Mouse (Mus musculus) lung, postnatal 0 days (tissue): ENCODE data around the gene Rwdd2a. TPM values are rescaled to one million over a fixed set of nuclear protein-coding genes. Genes with fewer than 3 reads are reported as not detected.

Source experiments
- ATAC-seq: fragments of 200-750 bp; cut with Nextera tagmentation; 2 replicates; pipeline ENCODE4 v1.8.0; 2017; ENCODE audit warnings: moderate library complexity
- DNase-seq: peaks from one replicate; pipeline ENCODE4 v3.0.0-alpha.2; 2016; ENCODE audit warnings: low spot score
- H3K27ac ChIP-seq: fragments of 300-500 bp; sonication (generic); 2 replicates; pipeline ENCODE4 v1.5.1; 2014; ENCODE audit warnings: antibody characterized with exemption, mild to moderate bottlenecking, low read length, mixed read lengths
- H3K27me3 ChIP-seq: fragments of 300-500 bp; sonication (generic); replicated peaks from 2 replicates; pipeline ENCODE4 v1.6.1; 2014; ENCODE audit warnings: low read length, mixed read lengths; ENCODE audit not compliant: insufficient read depth
- H3K36me3 ChIP-seq: fragments of 300-500 bp; sonication (generic); 2 replicates; pipeline ENCODE4 v1.6.1; 2014; ENCODE audit warnings: low read length, mixed read lengths; ENCODE audit not compliant: insufficient read depth
- H3K4me1 ChIP-seq: fragments of 300-500 bp; sonication (generic); 2 replicates; pipeline ENCODE4 v1.6.1; 2014; ENCODE audit warnings: antibody characterized with exemption, low read depth, low read length, mixed read lengths; ENCODE audit not compliant: insufficient read depth
- H3K4me2 ChIP-seq: fragments of 300-500 bp; sonication (generic); replicated peaks from 2 replicates; pipeline ENCODE4 v1.6.1; 2014; ENCODE audit warnings: low read depth, mild to moderate bottlenecking, low read length, moderate library complexity, mixed read lengths
- H3K4me3 ChIP-seq: fragments of 300-500 bp; sonication (generic); 2 replicates; pipeline ENCODE4 v1.5.1; 2014; ENCODE audit warnings: low read depth, low read length
- H3K9ac ChIP-seq: fragments of 300-500 bp; sonication (generic); replicated peaks from 2 replicates; pipeline ENCODE4 v1.6.1; 2014; ENCODE audit warnings: low read depth, mild to moderate bottlenecking
- H3K9me3 ChIP-seq: fragments of 300-500 bp; sonication (generic); 2 replicates; pipeline ENCODE4 v1.6.1; 2016; ENCODE audit warnings: low read length, mixed read lengths
- CTCF ChIP-seq: IDR thresholded peaks from 2 replicates; pipeline ENCODE4 v1.5.1; 2016; ENCODE audit warnings: antibody characterized with exemption, mild to moderate bottlenecking
- EP300 ChIP-seq: IDR thresholded peaks from 2 replicates; pipeline ENCODE4 v1.6.1; 2016; ENCODE audit warnings: antibody characterized with exemption, mild to moderate bottlenecking, control low read depth
- WGBS: fragments of 180-500 bp; shearing (Covaris S2); extraction: QIAGEN DNeasy Blood & Tissue Kit; methylation state at CpG from one replicate; pipeline ENCODE4 v1.1.7; 2014; 5-methylcytosine and 5-hydroxymethylcytosine counted together
- polyA plus RNA-seq: library from polyadenylated mRNA; unstranded; fragments of >200 nt; fragmentation: Nextera tagmentation; extraction: Ambion mirVana; gene quantifications from 2 replicates; pipeline ENCODE4 v1.2.1, GENCODE M21; 2015

The Rwdd2a gene
- polyA plus RNA-seq, 1 experiment from 2014 or later: 6.7 TPM

GRCm38 (mm10) chr9:86570261-86570890 is 1.4 kb upstream of the Rwdd2a start:
- TF ChIP-seq EP300 (no peak), CTCF (no peak)
- WGBS: 67% methylated on average over 10 of the region's 10 CpGs
- H3K27me3 ChIP-seq: no peaks in the 10 kb centered on the region
- no peak overlapping the region for H3K27ac ChIP-seq
- H3K9ac ChIP-seq: no peak overlapping the region
- H3K9me3 ChIP-seq: no peaks in the 10 kb centered on the region
- peak overlapping the region; percentile 99 for H3K4me2 ChIP-seq
- H3K36me3 ChIP-seq: 0 out of 2 replicates have a peak, but pooled peaks cover 6% of the 10 kb centered on the region
- DNase-seq (no peak), ATAC-seq (no peak)
- peak overlapping the region; percentile 72; the same call in 1 of the 2 replicates for H3K4me3 ChIP-seq
- H3K4me1 ChIP-seq: peaks cover 5% of the 10 kb centered on the region; the same call in 1 of the 2 replicates

GRCm38 (mm10) chr9:86570946-86571345 is 845 bp upstream of the Rwdd2a start:
- peak overlapping the region; percentile 99 for H3K4me2 ChIP-seq
- H3K27me3 ChIP-seq: no peaks in the 10 kb centered on the region
- ATAC-seq: no peak
- no peaks in the 10 kb centered on the region for H3K9me3 ChIP-seq
- H3K9ac ChIP-seq: no peak overlapping the region
- DNase-seq: peak; percentile 49
- peak; percentile 13 for TF ChIP-seq CTCF
- no peak for TF ChIP-seq EP300
- 2% methylated on average over 8 of the region's 8 CpGs for WGBS
- H3K4me3 ChIP-seq: peak overlapping the region; percentile 72
- H3K27ac ChIP-seq: no peak overlapping the region
- 0 out of 2 replicates have a peak, but pooled peaks cover 6% of the 10 kb centered on the region for H3K36me3 ChIP-seq
- peaks cover 5% of the 10 kb centered on the region; the same call in 1 of the 2 replicates for H3K4me1 ChIP-seq

DNA sequence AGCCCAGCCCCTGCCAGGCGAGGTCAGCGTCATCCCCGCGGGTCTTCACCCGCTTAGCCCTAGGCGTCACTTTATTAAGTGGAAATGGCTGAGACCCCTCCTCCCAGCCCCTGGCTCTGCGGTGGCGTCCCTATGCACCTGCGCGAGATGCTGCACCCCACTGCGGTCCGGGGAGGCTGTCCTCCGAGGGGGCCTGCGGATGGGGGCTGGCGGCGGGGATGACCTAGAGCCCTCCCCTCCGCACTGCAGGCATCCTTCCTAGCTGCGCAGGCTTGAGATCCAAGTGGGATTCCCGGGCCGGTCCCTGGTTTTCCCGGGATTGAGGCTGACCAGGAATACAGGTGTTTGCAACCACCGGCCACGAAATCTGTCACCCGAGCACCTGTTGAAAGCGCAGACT is 405 bp downstream of the Rwdd2a start:
- Histone ChIP-seq H3K4me2 (peak overlapping the region; percentile 99), H3K36me3 (0 out of 2 replicates have a peak, but pooled peaks cover 6% of the 10 kb centered on the region), H3K27ac (no peak overlapping the region), H3K9ac (peak overlapping the region; percentile 63), H3K4me3 (peak overlapping the region; percentile 72), H3K27me3 (no peaks in the 10 kb centered on the region), H3K9me3 (no peaks in the 10 kb centered on the region), H3K4me1 (peaks cover 5% of the 10 kb centered on the region; the same call in 1 of the 2 replicates)
- peak; percentile 27 for DNase-seq
- ATAC-seq: no peak; the same call in 1 of the 2 replicates
- TF ChIP-seq CTCF (no peak), EP300 (no peak)
- WGBS: 2% methylated on average over 25 of the region's 25 CpGs

DNA sequence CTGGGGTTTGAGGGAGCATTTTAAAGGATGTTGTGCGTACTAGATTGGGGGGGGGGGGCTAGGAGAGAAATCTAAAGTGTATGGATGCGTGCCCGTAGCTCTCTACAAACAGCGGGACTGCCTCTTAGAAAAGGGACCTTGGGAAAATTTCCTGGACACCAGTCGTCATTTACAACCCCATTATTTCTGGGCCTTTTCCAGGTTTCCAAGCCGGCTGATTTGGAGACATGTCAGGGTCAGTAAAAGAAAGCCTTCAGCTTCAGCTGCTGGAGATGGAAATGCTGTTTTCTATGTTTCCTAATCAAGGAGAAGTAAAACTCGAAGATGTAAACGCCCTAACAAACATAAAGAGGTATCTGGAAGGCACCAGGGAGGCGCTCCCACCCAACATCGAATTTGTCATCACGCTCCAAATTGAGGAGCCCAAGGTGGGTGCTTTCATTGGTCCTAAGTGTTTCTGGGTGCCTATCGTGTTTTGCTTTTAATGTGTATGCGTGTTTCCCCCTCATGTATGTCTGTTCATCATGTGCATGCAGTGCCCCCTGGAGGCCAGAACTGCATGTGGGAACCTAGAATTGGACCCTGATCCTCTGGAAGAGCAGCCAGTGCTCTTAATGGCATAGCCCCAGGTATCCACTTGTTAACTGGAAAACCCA is 973 bp downstream of the Rwdd2a start:
- Histone ChIP-seq H3K4me3 (peak overlapping the region; percentile 72), H3K4me2 (peak overlapping the region; percentile 99), H3K36me3 (0 out of 2 replicates have a peak, but pooled peaks cover 6% of the 10 kb centered on the region), H3K4me1 (peaks cover 5% of the 10 kb centered on the region; the same call in 1 of the 2 replicates), H3K9ac (peak overlapping the region; percentile 63; the same call in 1 of the 2 replicates), H3K27me3 (no peaks in the 10 kb centered on the region), H3K9me3 (no peaks in the 10 kb centered on the region), H3K27ac (no peak overlapping the region)
- DNase-seq: peak; percentile 86
- TF ChIP-seq EP300 (no peak), CTCF (peak; percentile 92)
- 12% methylated on average over 13 of the region's 13 CpGs for WGBS
- peak; percentile 24; the same call in 1 of the 2 replicates for ATAC-seq

GRCm38 (mm10) chr9:86573616-86574303 is 2.0 kb downstream of the Rwdd2a start:
- Histone ChIP-seq H3K36me3 (0 out of 2 replicates have a peak, but pooled peaks cover 2% of the 10 kb centered on the region), H3K27me3 (no peaks in the 10 kb centered on the region), H3K4me3 (no peak overlapping the region), H3K4me1 (peaks cover 5% of the 10 kb centered on the region; the same call in 1 of the 2 replicates), H3K9me3 (no peaks in the 10 kb centered on the region), H3K4me2 (no peak overlapping the region), H3K27ac (no peak overlapping the region), H3K9ac (no peak overlapping the region)
- TF ChIP-seq CTCF (no peak), EP300 (no peak)
- 62% methylated on average over 20 of the region's 20 CpGs for WGBS
- DNase-seq (no peak), ATAC-seq (no peak)

DNA sequence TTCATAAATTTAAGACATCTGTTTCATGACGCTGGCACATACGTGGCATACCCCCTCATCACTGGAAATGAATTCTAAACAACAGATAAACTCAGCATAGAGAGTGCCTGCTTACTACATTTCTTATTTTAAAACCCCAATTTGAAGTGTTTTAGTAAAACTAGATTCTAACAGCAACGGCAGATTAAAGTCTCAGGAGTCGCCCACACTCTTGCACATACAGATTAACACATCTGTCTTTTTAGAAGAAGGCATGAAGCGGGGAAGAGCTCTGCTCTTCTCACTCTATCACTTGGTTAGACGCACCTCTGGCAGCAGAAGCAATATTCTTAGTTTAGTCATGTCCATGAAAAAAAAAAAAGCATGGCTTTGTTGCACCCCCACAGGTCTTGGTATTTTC is 3.4 kb downstream of the Rwdd2a start:
- Histone ChIP-seq H3K9me3 (no peaks in the 10 kb centered on the region), H3K4me3 (no peak overlapping the region), H3K4me2 (no peak overlapping the region), H3K27ac (no peak overlapping the region), H3K27me3 (no peaks in the 10 kb centered on the region), H3K4me1 (peaks cover 5% of the 10 kb centered on the region; the same call in 1 of the 2 replicates), H3K36me3 (no peaks in the 10 kb centered on the region), H3K9ac (no peak overlapping the region)
- no peak for TF ChIP-seq EP300
- no peak for TF ChIP-seq CTCF
- 82% methylated on average over 6 of the region's 6 CpGs for WGBS
- ATAC-seq: no peak
- no peak for DNase-seq
